Mouse (Mus musculus) heart, postnatal 0 days (tissue): ENCODE results near the gene Itgav. TPM values are rescaled to one million over a fixed set of nuclear protein-coding genes. Genes with fewer than 3 reads are reported as not detected.

Source experiments
- ATAC-seq: fragments of 200-750 bp; cut with Nextera tagmentation; 2 replicates; pipeline ENCODE4 v1.8.0; 2017; ENCODE audit warnings: low read depth, moderate number of reproducible peaks, moderate library complexity; ENCODE audit not compliant: insufficient read depth
- DNase-seq: peaks from one replicate; pipeline ENCODE4 v3.0.0-alpha.2; 2016; ENCODE audit warnings: low spot score
- H3K27ac ChIP-seq: fragments of 300-500 bp; sonication (generic); 2 replicates; pipeline ENCODE4 v1.5.1; 2014; ENCODE audit warnings: low read depth, mild to moderate bottlenecking
- H3K27me3 ChIP-seq: fragments of 300-500 bp; sonication (generic); 2 replicates; pipeline ENCODE4 v1.6.1; 2014; ENCODE audit warnings: low read length, mixed read lengths; ENCODE audit not compliant: control insufficient read depth, insufficient read depth
- H3K36me3 ChIP-seq: fragments of 300-500 bp; sonication (generic); replicated peaks from 2 replicates; pipeline ENCODE4 v1.6.1; 2014; ENCODE audit warnings: low read length, mixed read lengths; ENCODE audit not compliant: control insufficient read depth, insufficient read depth
- H3K4me1 ChIP-seq: fragments of 300-500 bp; sonication (generic); 2 replicates; pipeline ENCODE4 v1.6.1; 2014; ENCODE audit warnings: antibody characterized with exemption; ENCODE audit not compliant: control insufficient read depth, insufficient read depth
- H3K4me2 ChIP-seq: fragments of 300-500 bp; sonication (generic); 2 replicates; pipeline ENCODE4 v1.6.1; 2014; ENCODE audit warnings: low read depth, mild to moderate bottlenecking, low read length, moderate library complexity
- H3K4me3 ChIP-seq: fragments of 300-500 bp; sonication (generic); 2 replicates; pipeline ENCODE4 v1.5.1; 2014; ENCODE audit warnings: low read depth, low read length
- H3K9ac ChIP-seq: fragments of 300-500 bp; sonication (generic); replicated peaks from 2 replicates; pipeline ENCODE4 v1.6.1; 2014; ENCODE audit warnings: low read depth, low read length, mixed read lengths
- H3K9me3 ChIP-seq: fragments of 300-500 bp; sonication (generic); replicated peaks from 2 replicates; pipeline ENCODE4 v1.6.1; 2016; ENCODE audit warnings: low read length; ENCODE audit not compliant: control insufficient read depth
- CTCF ChIP-seq: IDR thresholded peaks from 2 replicates; pipeline ENCODE4 v1.5.1; 2016; ENCODE audit warnings: antibody characterized with exemption, control low read depth, low read depth
- EP300 ChIP-seq: IDR thresholded peaks from 2 replicates; pipeline ENCODE4 v1.6.1; 2016; ENCODE audit warnings: antibody characterized with exemption, low read depth
- WGBS: fragments of 180-500 bp; shearing (Covaris S2); extraction: QIAGEN DNeasy Blood & Tissue Kit; methylation state at CpG from one replicate; pipeline ENCODE4 v1.1.7; 2014; 5-methylcytosine and 5-hydroxymethylcytosine counted together
- polyA plus RNA-seq: library from polyadenylated mRNA; unstranded; fragments of >200 nt; fragmentation: Nextera tagmentation; extraction: Ambion mirVana; gene quantifications from 2 replicates; pipeline ENCODE4 v1.2.1, GENCODE M21; 2015
- total RNA-seq: library from RNA; depleted of rRNA; stranded (reverse); fragments of >200 nt; gene quantifications from 2 replicates; pipeline ENCODE4 v1.2.3, GENCODE M21; 2014; ENCODE audit warnings: low replicate concordance

Itgav gene
- total and polyA plus RNA-seq, 2 experiments from 2014 or later: 42.1 to 66.4 TPM

GRCm38 (mm10) chr2:83761506-83761905 is 37.3 kb downstream of the Itgav start:
- 77% methylated on average over 2 of the region's 2 CpGs for WGBS
- Histone ChIP-seq H3K4me3 (no peak overlapping the region), H3K36me3 (peaks cover 15% of the 10 kb centered on the region), H3K27ac (no peak overlapping the region), H3K9ac (no peak overlapping the region), H3K9me3 (no peaks in the 10 kb centered on the region), H3K4me2 (no peak overlapping the region), H3K27me3 (peaks cover 34% of the 10 kb centered on the region), H3K4me1 (no peaks in the 10 kb centered on the region)
- ATAC-seq (no peak), DNase-seq (no peak)
- TF ChIP-seq EP300 (no peak), CTCF (no peak)

GRCm38 (mm10) chr2:83762106-83762855 is 38.1 kb downstream of the Itgav start:
- DNase-seq: no peak
- Histone ChIP-seq H3K9ac (no peak overlapping the region), H3K27ac (no peak overlapping the region), H3K4me2 (no peak overlapping the region), H3K4me3 (no peak overlapping the region), H3K36me3 (peaks cover 12% of the 10 kb centered on the region), H3K9me3 (no peaks in the 10 kb centered on the region), H3K4me1 (no peaks in the 10 kb centered on the region), H3K27me3 (peaks cover 32% of the 10 kb centered on the region)
- 79% methylated on average over 7 of the region's 7 CpGs for WGBS
- ATAC-seq: no peak
- TF ChIP-seq EP300: no peak
- TF ChIP-seq CTCF: no peak

DNA sequence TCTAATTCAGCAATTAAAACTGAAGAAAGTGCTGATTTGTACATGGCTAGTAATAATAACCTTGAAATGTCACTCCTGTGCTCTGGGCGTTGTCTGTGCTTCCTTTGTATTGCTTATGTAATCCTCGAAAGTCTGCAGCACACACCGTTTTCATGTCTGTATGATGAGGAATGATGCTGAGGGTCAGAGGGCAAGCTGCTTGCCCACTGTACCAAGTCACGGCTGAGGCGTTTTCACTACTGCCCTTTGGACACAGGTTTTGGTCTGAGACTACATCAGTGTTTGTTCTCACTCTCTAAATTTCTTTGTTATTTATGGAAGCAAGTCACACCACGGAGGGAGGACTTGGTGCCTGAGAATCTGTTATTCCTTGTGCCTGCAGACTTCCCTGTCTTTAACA is 41.9 kb downstream of the Itgav start:
- no peak for DNase-seq
- Histone ChIP-seq H3K9ac (no peak overlapping the region), H3K9me3 (no peaks in the 10 kb centered on the region), H3K36me3 (peaks cover 30% of the 10 kb centered on the region; the same call in 1 of the 2 replicates), H3K27me3 (peaks cover 30% of the 10 kb centered on the region), H3K4me2 (no peak overlapping the region), H3K27ac (no peak overlapping the region), H3K4me3 (no peak overlapping the region), H3K4me1 (no peaks in the 10 kb centered on the region)
- WGBS: 75% methylated on average over 6 of the region's 6 CpGs
- no peak for ATAC-seq
- TF ChIP-seq CTCF: no peak

DNA sequence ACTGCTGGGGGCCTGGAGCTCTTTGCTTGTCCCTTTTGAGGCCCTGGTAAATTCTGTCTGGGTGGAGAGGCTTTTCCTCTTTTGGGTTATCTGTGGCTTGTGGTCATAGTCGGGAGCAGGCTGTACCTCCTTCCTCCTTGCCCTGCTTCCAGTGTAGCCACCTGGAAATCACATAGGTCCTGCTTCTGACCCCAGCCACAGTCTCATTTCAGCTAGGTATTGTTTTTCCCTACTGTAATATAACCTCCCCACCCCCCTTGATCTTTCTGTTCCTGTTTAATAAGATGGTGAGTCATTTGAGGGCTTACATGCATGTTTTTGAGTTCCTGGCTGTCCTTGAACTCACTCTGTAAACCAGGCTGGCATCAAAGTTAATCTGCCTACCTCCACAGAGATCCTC is 42.7 kb downstream of the Itgav start:
- no peak for TF ChIP-seq CTCF
- TF ChIP-seq EP300: no peak
- Histone ChIP-seq H3K9me3 (no peaks in the 10 kb centered on the region), H3K4me2 (no peak overlapping the region), H3K27ac (no peak overlapping the region), H3K36me3 (peaks cover 30% of the 10 kb centered on the region; the same call in 1 of the 2 replicates), H3K27me3 (peaks cover 30% of the 10 kb centered on the region), H3K4me3 (no peak overlapping the region), H3K9ac (no peak overlapping the region), H3K4me1 (no peaks in the 10 kb centered on the region)
- 67% methylated on average over 1 of the region's 1 CpGs for WGBS
- DNase-seq (no peak), ATAC-seq (no peak)

DNA sequence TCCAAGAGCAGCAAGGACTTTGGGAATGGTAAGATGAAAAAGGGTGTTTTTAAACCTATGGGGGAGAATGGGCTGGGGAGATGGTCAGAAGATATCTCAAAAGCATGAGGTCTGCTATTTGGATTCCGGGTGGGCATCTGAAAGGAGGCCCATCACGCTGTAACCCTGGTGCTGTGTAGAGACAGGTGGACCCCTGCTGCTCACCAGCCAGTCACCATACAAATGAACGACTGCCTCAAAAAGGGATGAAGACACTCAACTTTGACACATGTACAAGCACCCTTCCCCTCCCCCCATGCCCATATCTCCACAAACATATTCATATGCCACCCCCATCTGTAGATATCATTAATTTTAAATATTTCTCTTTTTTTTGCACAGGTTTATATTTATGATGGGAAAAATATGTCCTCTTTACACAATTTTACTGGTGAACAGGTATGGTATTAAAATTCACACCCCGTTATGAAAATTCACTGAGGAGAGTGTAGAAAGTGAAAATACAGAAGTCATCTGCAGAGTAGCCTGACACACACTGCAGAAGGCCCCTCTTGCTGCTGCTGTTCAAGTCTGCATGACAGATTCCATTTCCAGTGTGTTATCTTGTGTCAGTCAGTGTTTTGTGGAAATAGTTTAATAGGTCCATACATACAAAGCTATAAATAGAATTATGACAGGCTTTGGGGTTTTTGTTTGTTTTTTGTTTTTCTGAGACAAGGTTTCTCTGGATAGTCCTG is 44.3 kb downstream of the Itgav start:
- no peak overlapping the region for H3K4me2 ChIP-seq
- no peaks in the 10 kb centered on the region for H3K4me1 ChIP-seq
- ATAC-seq (no peak), DNase-seq (no peak)
- no peak overlapping the region for H3K27ac ChIP-seq
- peaks cover 39% of the 10 kb centered on the region; the same call in 1 of the 2 replicates for H3K36me3 ChIP-seq
- no peak overlapping the region for H3K4me3 ChIP-seq
- peaks cover 23% of the 10 kb centered on the region for H3K27me3 ChIP-seq
- 86% methylated on average over 4 of the region's 4 CpGs for WGBS
- no peaks in the 10 kb centered on the region for H3K9me3 ChIP-seq
- no peak overlapping the region for H3K9ac ChIP-seq
- no peak for TF ChIP-seq CTCF
- TF ChIP-seq EP300: no peak
